Mouse (Mus musculus) hindbrain, postnatal 0 days (tissue): ENCODE results near the gene BC107364. TPM values are rescaled to one million over a fixed set of nuclear protein-coding genes. Genes with fewer than 3 reads are reported as not detected.
A peak's percentile ranks its signal among the peaks of the same experiment; 100 is the strongest.
"Not testable (repeated sequence)": the region's sequence is repeated elsewhere in the genome, so short reads cannot be mapped to it uniquely, and the experiment has no call there.

ENCODE experiments used
- ATAC-seq: fragments of 200-750 bp; cut with Nextera tagmentation; 2 replicates; pipeline ENCODE4 v1.8.0; 2017; ENCODE audit warnings: mild to moderate bottlenecking, moderate TSS enrichment, moderate library complexity
- DNase-seq: peaks from one replicate; pipeline ENCODE4 v3.0.0-alpha.2; 2015; ENCODE audit warnings: low spot score
- H3K27ac ChIP-seq: fragments of 300-500 bp; sonication (generic); 2 replicates; pipeline ENCODE4 v1.5.1; 2014; ENCODE audit warnings: mild to moderate bottlenecking
- H3K27me3 ChIP-seq: fragments of 300-500 bp; sonication (generic); 2 replicates; pipeline ENCODE4 v1.6.1; 2014; ENCODE audit warnings: low read length, mixed read lengths; ENCODE audit not compliant: insufficient read depth
- H3K36me3 ChIP-seq: fragments of 300-500 bp; sonication (generic); 2 replicates; pipeline ENCODE4 v1.6.1; 2014; ENCODE audit warnings: low read length, mixed read lengths; ENCODE audit not compliant: insufficient read depth
- H3K4me1 ChIP-seq: fragments of 300-500 bp; sonication (generic); 2 replicates; pipeline ENCODE4 v1.6.1; 2014; ENCODE audit warnings: antibody characterized with exemption, low read length, mixed read lengths; ENCODE audit not compliant: insufficient read depth
- H3K4me2 ChIP-seq: fragments of 300-500 bp; sonication (generic); 2 replicates; pipeline ENCODE4 v1.6.1; 2014; ENCODE audit warnings: low read depth, mild to moderate bottlenecking, low read length, moderate library complexity, mixed read lengths
- H3K4me3 ChIP-seq: fragments of 300-500 bp; sonication (generic); 2 replicates; pipeline ENCODE4 v1.5.1; 2014; ENCODE audit warnings: low read length
- H3K9ac ChIP-seq: fragments of 300-500 bp; sonication (generic); replicated peaks from 2 replicates; pipeline ENCODE4 v1.6.1; 2014; ENCODE audit warnings: mild to moderate bottlenecking, low read length, moderate library complexity, mixed read lengths
- H3K9me3 ChIP-seq: fragments of 300-500 bp; sonication (generic); 2 replicates; pipeline ENCODE4 v1.6.1; 2016; ENCODE audit warnings: low read length, mixed read lengths
- CTCF ChIP-seq: IDR thresholded peaks from 2 replicates; pipeline ENCODE4 v1.5.1; 2016; ENCODE audit warnings: antibody characterized with exemption, control low read depth, low read depth
- WGBS: fragments of 180-500 bp; shearing (Covaris S2); extraction: QIAGEN DNeasy Blood & Tissue Kit; methylation state at CpG from one replicate; pipeline ENCODE4 v1.1.7; 2014; 5-methylcytosine and 5-hydroxymethylcytosine counted together
- polyA plus RNA-seq: library from polyadenylated mRNA; unstranded; fragments of >200 nt; fragmentation: Nextera tagmentation; extraction: Ambion mirVana; gene quantifications from 2 replicates; pipeline ENCODE4 v1.2.1, GENCODE M21; 2015
- total RNA-seq: library from RNA; depleted of rRNA; stranded (reverse); fragments of >200 nt; gene quantifications from 2 replicates; pipeline ENCODE4 v1.2.3, GENCODE M21; 2014

The BC107364 gene
- total and polyA plus RNA-seq, 2 experiments from 2014 or later: not detected

DNA sequence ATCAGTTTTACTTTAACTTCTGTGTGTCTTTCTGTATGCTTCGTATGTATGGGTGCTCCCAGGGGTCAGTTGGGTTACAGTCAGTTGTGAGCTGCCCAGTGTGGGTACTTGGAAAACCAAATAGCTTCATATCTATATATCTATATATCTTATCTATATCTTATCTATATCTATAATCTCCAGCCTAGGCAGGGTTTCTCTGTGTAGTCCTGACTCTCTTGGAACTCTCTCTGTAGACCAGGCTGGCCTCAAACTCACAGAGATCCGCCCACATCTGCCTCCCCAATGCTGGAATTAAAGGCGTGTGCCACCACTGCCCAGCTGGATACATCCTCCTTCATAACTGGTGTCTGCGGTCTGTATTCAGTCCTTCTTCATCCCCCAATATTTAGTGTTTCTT lies 25.8 kb downstream of the BC107364 start:
- no peak for ATAC-seq
- WGBS: 72% methylated on average over 4 of the region's 4 CpGs
- Histone ChIP-seq H3K36me3 (no peaks in the 10 kb centered on the region), H3K4me2 (no peak overlapping the region), H3K27ac (no peak overlapping the region), H3K4me3 (no peak overlapping the region), H3K9ac (no peak overlapping the region), H3K27me3 (no peaks in the 10 kb centered on the region), H3K9me3 (no peaks in the 10 kb centered on the region), H3K4me1 (no peaks in the 10 kb centered on the region)
- no peak for DNase-seq
- TF ChIP-seq CTCF: no peak

DNA sequence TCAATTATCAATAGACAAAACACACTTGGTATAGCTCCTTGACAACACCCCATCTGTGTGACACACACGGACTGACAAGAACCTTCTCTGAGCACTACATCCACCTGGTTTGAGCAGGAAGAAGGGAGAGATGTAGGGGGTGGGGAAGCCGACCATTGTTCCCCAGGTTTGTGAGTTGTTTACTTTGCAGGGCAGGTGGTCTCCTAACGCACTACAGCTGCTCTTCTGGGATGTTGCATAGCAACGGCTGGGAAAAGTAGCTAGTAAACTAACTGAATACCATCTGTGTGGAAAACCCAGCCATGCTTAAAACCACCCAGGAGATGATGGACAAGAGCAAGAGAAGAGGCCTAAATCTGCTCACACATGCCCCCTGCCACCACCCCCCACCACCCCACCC lies 27.7 kb downstream of the BC107364 start:
- 13% methylated on average over 4 of the region's 4 CpGs for WGBS
- not testable (repeated sequence) for H3K9ac ChIP-seq, H3K4me1 ChIP-seq, H3K27me3 ChIP-seq, H3K9me3 ChIP-seq, H3K36me3 ChIP-seq, H3K27ac ChIP-seq, H3K4me3 ChIP-seq, ATAC-seq, H3K4me2 ChIP-seq, DNase-seq

DNA sequence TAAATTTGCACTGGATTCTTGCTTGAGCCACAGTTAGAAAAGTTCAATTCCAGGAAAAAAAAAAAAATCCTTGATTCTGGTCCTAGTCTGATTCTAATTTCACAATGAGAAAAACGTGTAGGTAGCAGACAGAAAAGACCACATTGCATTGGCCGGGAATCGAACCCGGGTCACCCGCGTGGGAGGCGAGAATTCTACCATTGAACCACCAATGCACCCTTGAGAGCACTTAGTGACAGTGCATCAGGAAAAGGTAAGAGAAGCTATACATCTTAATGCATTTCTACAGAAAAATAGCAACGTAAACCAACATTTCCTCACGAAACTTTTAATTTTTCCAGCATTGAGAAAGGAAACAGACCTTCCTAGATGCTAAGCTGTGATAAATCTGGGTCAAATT lies 28.2 kb downstream of the BC107364 start:
- DNase-seq: peak; percentile 18
- no peak overlapping the region for H3K9ac ChIP-seq
- H3K4me2 ChIP-seq: no peak overlapping the region
- H3K4me1 ChIP-seq: no peaks in the 10 kb centered on the region
- WGBS: 29% methylated on average over 9 of the region's 9 CpGs
- H3K9me3 ChIP-seq: no peaks in the 10 kb centered on the region
- H3K27me3 ChIP-seq: no peaks in the 10 kb centered on the region
- no peaks in the 10 kb centered on the region for H3K36me3 ChIP-seq
- TF ChIP-seq CTCF: no peak
- no peak overlapping the region for H3K27ac ChIP-seq
- ATAC-seq: no peak
- no peak overlapping the region for H3K4me3 ChIP-seq

DNA sequence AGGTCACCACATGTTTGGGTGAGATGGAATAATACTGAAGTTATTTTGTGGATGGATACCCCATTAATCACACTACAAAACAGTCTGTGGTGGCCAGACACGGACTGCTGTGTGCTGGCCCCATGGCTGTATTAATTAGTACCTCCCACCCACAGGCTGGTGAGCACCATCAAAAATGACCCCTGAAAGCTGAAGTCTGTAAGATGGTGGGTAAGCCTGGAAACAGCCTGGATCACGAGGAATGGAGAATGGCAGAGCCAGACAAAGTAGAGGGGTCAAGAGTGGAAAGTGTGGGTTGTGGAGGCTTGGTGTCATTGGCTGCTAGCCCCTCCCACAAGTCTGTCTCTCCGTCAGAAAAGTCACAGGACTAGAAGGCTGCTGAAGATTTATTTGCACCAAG lies 31.3 kb downstream of the BC107364 start:
- Histone ChIP-seq H3K4me2 (no peak overlapping the region), H3K27me3 (no peaks in the 10 kb centered on the region), H3K9ac (no peak overlapping the region), H3K27ac (no peak overlapping the region), H3K4me3 (no peak overlapping the region), H3K4me1 (no peaks in the 10 kb centered on the region), H3K9me3 (no peaks in the 10 kb centered on the region), H3K36me3 (no peaks in the 10 kb centered on the region)
- ATAC-seq (no peak), DNase-seq (no peak)
- TF ChIP-seq CTCF: no peak
- WGBS: 59% methylated on average over 3 of the region's 3 CpGs

DNA sequence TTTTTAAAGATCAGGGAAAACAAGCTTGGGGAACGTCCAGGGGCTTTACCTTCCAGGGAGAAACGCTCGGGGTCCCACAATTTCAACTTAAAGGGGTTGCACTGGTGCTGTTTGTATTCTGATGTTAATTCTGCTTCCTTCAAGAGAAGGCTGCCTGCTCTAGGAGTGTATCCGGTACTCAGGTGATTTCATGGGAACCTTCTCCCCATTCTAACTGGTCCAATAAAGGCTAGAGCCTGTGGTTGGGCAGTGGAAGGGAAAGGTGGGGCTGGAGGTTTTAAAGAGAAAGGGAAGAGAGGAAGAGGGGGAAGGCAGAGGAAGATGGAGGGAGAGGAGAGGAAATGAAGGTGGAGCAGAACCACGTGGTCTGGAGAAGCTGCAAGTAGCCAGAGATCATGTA lies 33.2 kb downstream of the BC107364 start:
- H3K9me3 ChIP-seq, H3K4me3 ChIP-seq, H3K4me1 ChIP-seq, H3K36me3 ChIP-seq, H3K4me2 ChIP-seq, DNase-seq, ATAC-seq, H3K27ac ChIP-seq, H3K27me3 ChIP-seq, H3K9ac ChIP-seq: not testable (repeated sequence)
- 67% methylated on average over 5 of the region's 5 CpGs for WGBS

DNA sequence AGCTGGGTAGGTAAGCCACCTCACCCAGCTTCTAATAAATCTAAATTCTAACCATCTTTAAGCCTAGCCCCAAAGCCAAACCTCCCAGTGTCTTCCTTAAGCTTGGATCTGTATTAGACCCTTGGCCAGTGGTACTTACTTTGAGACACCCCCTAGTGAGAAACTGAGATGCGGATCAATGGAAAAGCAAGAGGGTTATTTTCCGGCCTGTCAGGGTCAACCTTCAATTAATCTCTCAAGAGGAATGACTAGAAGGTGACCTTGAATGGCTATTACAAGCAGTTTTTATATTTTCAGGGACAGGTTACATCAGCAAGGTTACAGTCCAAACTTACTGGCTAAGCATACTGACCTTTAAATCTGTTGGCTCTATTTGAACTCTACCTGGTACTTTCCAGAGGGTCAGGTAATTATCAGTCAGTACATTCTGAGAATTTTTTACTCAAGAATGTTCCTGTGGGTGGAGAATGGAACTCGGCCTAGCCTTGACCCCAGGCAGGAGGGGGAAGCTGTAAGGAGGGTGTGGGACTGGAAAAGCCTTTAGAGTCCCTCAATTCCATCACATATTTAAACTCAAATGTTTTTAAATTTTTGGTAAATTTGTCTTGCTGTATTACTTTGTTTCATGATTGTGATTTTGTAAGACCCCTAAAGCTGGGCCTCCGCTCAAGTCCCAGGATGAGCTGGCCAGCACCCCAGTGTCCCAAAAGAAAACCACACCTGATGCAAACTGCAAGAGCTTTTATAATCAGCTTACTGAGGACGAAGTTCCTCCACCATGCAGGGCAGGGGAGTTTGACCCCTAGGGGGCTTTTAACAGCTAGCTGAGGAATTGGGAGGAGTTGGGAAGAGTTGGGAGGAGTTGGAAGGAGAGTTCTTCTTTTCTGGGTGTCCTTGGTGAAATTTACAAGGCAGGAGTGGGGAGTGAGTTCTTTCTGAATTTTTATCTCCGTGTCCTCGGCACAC lies 34.0 kb downstream of the BC107364 start:
- TF ChIP-seq CTCF: no peak
- no peaks in the 10 kb centered on the region for H3K9me3 ChIP-seq
- no peak overlapping the region for H3K9ac ChIP-seq
- no peaks in the 10 kb centered on the region for H3K4me1 ChIP-seq
- H3K4me3 ChIP-seq: no peak overlapping the region
- H3K4me2 ChIP-seq: no peak overlapping the region
- DNase-seq (no peak), ATAC-seq (no peak)
- H3K27me3 ChIP-seq: no peaks in the 10 kb centered on the region
- no peaks in the 10 kb centered on the region for H3K36me3 ChIP-seq
- 72% methylated on average over 7 of the region's 7 CpGs for WGBS
- H3K27ac ChIP-seq: no peak overlapping the region

DNA sequence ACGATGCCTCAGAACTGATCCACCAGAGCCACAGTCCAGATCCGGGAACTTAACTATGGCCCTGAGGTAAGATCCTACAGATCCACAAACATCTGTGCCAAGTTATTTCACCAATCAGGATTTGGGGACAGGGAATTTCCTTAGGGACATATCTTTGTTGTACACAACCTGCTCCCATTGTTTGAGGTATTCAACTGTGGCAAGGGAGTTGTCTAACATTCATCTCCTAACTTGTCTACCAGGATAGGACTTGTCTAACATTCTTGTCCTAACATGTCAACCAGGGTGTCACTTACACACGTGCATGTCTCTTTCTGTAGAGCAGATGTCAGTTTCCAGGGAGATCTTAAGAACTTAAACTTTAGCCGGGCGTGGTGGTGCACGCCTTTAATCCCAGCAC lies 35.5 kb downstream of the BC107364 start:
- no peak for ATAC-seq
- TF ChIP-seq CTCF: no peak

More for the DNA sequence above, 35.5 kb downstream of the BC107364 start:
- 93% methylated on average over 6 of the region's 6 CpGs for WGBS
- DNase-seq: no peak
- Histone ChIP-seq H3K4me2 (no peak overlapping the region), H3K4me3 (no peak overlapping the region), H3K4me1 (no peaks in the 10 kb centered on the region), H3K27me3 (no peaks in the 10 kb centered on the region), H3K9ac (no peak overlapping the region), H3K27ac (no peak overlapping the region), H3K36me3 (no peaks in the 10 kb centered on the region), H3K9me3 (no peaks in the 10 kb centered on the region)
